Mouse (Mus musculus): ENCODE measurements around the gene 1700013G24Rik.

Gene 1700013G24Rik

GRCm38 (mm10) chr4:137495501-137496100 lies 42.5 kb downstream of the 1700013G24Rik start:
- DNase-seq (ENCODE audit: low read depth) = no peak

- no peak for DNase-seq (ENCODE audit: low read depth)
These were observed 44.3 kb downstream of the 1700013G24Rik start for GRCm38 (mm10) chr4:137497367-137497766.

GRCm38 (mm10) chr4:137497892-137498722 lies 45.0 kb downstream of the 1700013G24Rik start:
- peak; percentile 71 for DNase-seq (ENCODE audit: low read depth)

GRCm38 (mm10) chr4:137498882-137499583 lies 45.9 kb downstream of the 1700013G24Rik start:
- no peak for DNase-seq (ENCODE audit: low read depth)

GRCm38 (mm10) chr4:137500149-137500548 lies 47.1 kb downstream of the 1700013G24Rik start:
- no peak for DNase-seq (ENCODE audit: low read depth)

- DNase-seq (ENCODE audit: low read depth) = no peak
These were observed 47.9 kb downstream of the 1700013G24Rik start for GRCm38 (mm10) chr4:137500953-137501352.

- no peak for DNase-seq (ENCODE audit: low read depth)
These were observed 49.1 kb downstream of the 1700013G24Rik start for GRCm38 (mm10) chr4:137502183-137502582.

GRCm38 (mm10) chr4:137502801-137503200 lies 49.7 kb downstream of the 1700013G24Rik start:
- no peak for DNase-seq (ENCODE audit: low read depth)

- DNase-seq (ENCODE audit: low read depth) = no peak
These were observed 50.5 kb downstream of the 1700013G24Rik start for GRCm38 (mm10) chr4:137503509-137503971.

Data from 416B (cell line).